8 mouse cellular contexts compared by ENCODE assay signal in genomic region chr1:132292318-132293129, GRCm38 (mm10). TPM values are rescaled to one million over a fixed set of nuclear protein-coding genes. Genes with fewer than 3 reads are reported as not detected.
DNase-seq lines count a peak whose midpoint lies in the region; ATAC-seq and TF ChIP-seq lines count a peak whose summit lies in the region.

No protein-coding gene starts in this region.

- WGBS in heart, adult 2 months: 50% methylated on average over 21 of the region's 21 CpGs
- WGBS in forebrain, embryonic 14.5 days: 18% methylated on average over 21 of the region's 21 CpGs
- WGBS in limb, embryonic 12.5 days: 31% methylated on average over 21 of the region's 21 CpGs

- intact Hi-C loops in heart, adult 2 months (cut with DNase I): no loop called here
- intact Hi-C loops in heart, postnatal 36 days (cut with DNase I): no loop called here

- no peak for TF ChIP-seq POLR2A in heart, adult 2 months (IDR thresholded peaks at IDR 0.05; ENCODE audit: insufficient read depth, low read depth, low read length)

- H3K79me2 ChIP-seq in heart, adult 2 months (replicated peaks; ENCODE audit: control insufficient read depth, insufficient read depth, low read length): no peaks in the 10 kb centered on the region

- peaks cover 2% of the 10 kb centered on the region for H3K4me1 ChIP-seq in heart, adult 2 months (ENCODE audit: control insufficient read depth, insufficient read depth, low read length)
- peaks cover 51% of the 10 kb centered on the region for H3K4me1 ChIP-seq in forebrain, embryonic 14.5 days (ENCODE audit: control insufficient read depth, insufficient read depth, low read length)
- peaks cover 23% of the 10 kb centered on the region for H3K4me1 ChIP-seq in limb, embryonic 12.5 days (replicated peaks)

- ATAC-seq in forebrain, embryonic 14.5 days: peak; percentile 36
- no peak for ATAC-seq in limb, embryonic 12.5 days (ENCODE audit: insufficient number of reproducible peaks, insufficient read depth, low FRiP score, low TSS enrichment, low read depth)

- no peaks in the 10 kb centered on the region for H3K36me3 ChIP-seq in heart, adult 2 months (ENCODE audit: control insufficient read depth, insufficient read depth, low read length)
- H3K36me3 ChIP-seq in forebrain, embryonic 14.5 days (ENCODE audit: control insufficient read depth, insufficient read depth, low read length): no peaks in the 10 kb centered on the region
- no peaks in the 10 kb centered on the region for H3K36me3 ChIP-seq in limb, embryonic 12.5 days

- DNase-seq in heart, adult 2 months: no peak
- no peak for DNase-seq in heart, postnatal 36 days
- peak; percentile 86 for DNase-seq in ES-CJ7 (ENCODE audit: low read depth, low spot score)
- peak; percentile 71 for DNase-seq in forebrain, embryonic 14.5 days (ENCODE audit: low spot score)
- peak; percentile 89 for DNase-seq in retina, postnatal 1 day
- no peak for DNase-seq in spleen, postnatal 36 days (ENCODE audit: low spot score in 2 of 2)
- no peak for DNase-seq in adrenal gland, adult 8-10 months

- TF ChIP-seq EP300 in heart, adult 2 months (IDR thresholded peaks at IDR 0.05; ENCODE audit: insufficient read depth, low read depth, low read length): no peak

- H3K9me3 ChIP-seq in forebrain, embryonic 14.5 days (replicated peaks; ENCODE audit: control insufficient read depth, low read length): no peaks in the 10 kb centered on the region
- H3K9me3 ChIP-seq in limb, embryonic 12.5 days: no peaks in the 10 kb centered on the region

- TF ChIP-seq CTCF in heart, adult 2 months (IDR thresholded peaks at IDR 0.05): peak; percentile 22; the same call in 1 of the 2 replicates

- no peak overlapping the region for H3K27ac ChIP-seq in heart, adult 2 months
- peak overlapping the region; percentile 82 for H3K27ac ChIP-seq in forebrain, embryonic 14.5 days (ENCODE audit: low read depth, low read length)
- peak overlapping the region; percentile 14 for H3K27ac ChIP-seq in limb, embryonic 12.5 days

- H3K4me2 ChIP-seq in forebrain, embryonic 14.5 days (ENCODE audit: low read length): peak overlapping the region; percentile 24; the same call in 1 of the 2 replicates
- peak overlapping the region; percentile 32 for H3K4me2 ChIP-seq in limb, embryonic 12.5 days

- no peak overlapping the region for H3K4me3 ChIP-seq in heart, adult 2 months
- H3K4me3 ChIP-seq in forebrain, embryonic 14.5 days (ENCODE audit: low read depth, low read length): no peak overlapping the region
- no peak overlapping the region for H3K4me3 ChIP-seq in limb, embryonic 12.5 days (replicated peaks)

- H3K27me3 ChIP-seq in heart, adult 2 months (ENCODE audit: control insufficient read depth, insufficient read depth, low read length): no peaks in the 10 kb centered on the region
- H3K27me3 ChIP-seq in forebrain, embryonic 14.5 days (replicated peaks; ENCODE audit: control insufficient read depth, insufficient read depth, low read length): no peaks in the 10 kb centered on the region
- H3K27me3 ChIP-seq in limb, embryonic 12.5 days: peaks cover 36% of the 10 kb centered on the region

- H3K9ac ChIP-seq in heart, adult 2 months (ENCODE audit: low read depth, low read length): no peak overlapping the region
- no peak overlapping the region for H3K9ac ChIP-seq in forebrain, embryonic 14.5 days (ENCODE audit: low read length)
- H3K9ac ChIP-seq in limb, embryonic 12.5 days (replicated peaks): no peak overlapping the region

RNA-seq across cellular contexts. Expression of gene Klhdc8a, which starts 5.9 kb away (rescaled TPM):
- total RNA-seq in heart, adult 2 months (2021): 10 to 100 TPM; 15.4 to 21.0 TPM
- 15.9 and 18.7 TPM in 2 replicates for polyA plus RNA-seq in heart, adult 2 months (2012; rRNA removed)
- total RNA-seq in heart, postnatal 36 days (2021): 10 to 100 TPM; 14.3 to 19.1 TPM
- 3.4 TPM in 2 replicates for polyA plus RNA-seq in forebrain, embryonic 14.5 days (2014; fragmentation: Nextera tagmentation; extraction: Ambion mirVana)
- 0.05 TPM in 1 of 2 replicates, not detected in the other for polyA plus RNA-seq in limb, embryonic 12.5 days (2016; fragmentation: Nextera tagmentation; extraction: Ambion mirVana)
- total RNA-seq in adrenal gland, adult 8-10 months (2022): 100 to 1,000 TPM; 161 to 353 (median 258) TPM

RNA-seq across cellular contexts. Expression of gene Nuak2, which starts 23.4 kb away (rescaled TPM):
- total RNA-seq in heart, adult 2 months (2021): 1 to 10 TPM; 4.1 to 4.3 TPM
- polyA plus RNA-seq in heart, adult 2 months (2012; rRNA removed): 2.8 and 4.0 TPM in 2 replicates
- 1 to 10 TPM; 3.7 to 3.8 TPM for total RNA-seq in heart, postnatal 36 days (2021)
- 18.8 and 20.1 TPM in 2 replicates for polyA plus RNA-seq in forebrain, embryonic 14.5 days (2014; fragmentation: Nextera tagmentation; extraction: Ambion mirVana)
- polyA plus RNA-seq in limb, embryonic 12.5 days (2016; fragmentation: Nextera tagmentation; extraction: Ambion mirVana): 0.63 and 0.95 TPM in 2 replicates
- total RNA-seq in adrenal gland, adult 8-10 months (2022): 10 to 100 TPM in 1 of 4 experiments, 1 to 10 TPM in 3; 3.8 to 11.9 (median 5.2) TPM

Comparison
In these comparisons a context has a peak if more than half of its experiments do, and no peak if none do; other contexts are left out.
1. DNase-seq: peak in ES-CJ7 (single experiment), forebrain, embryonic 14.5 days (single experiment) and retina, postnatal 1 day (single experiment); none in heart, adult 2 months (0 of 2), heart, postnatal 36 days (0 of 2), spleen, postnatal 36 days (0 of 2) and adrenal gland, adult 8-10 months (single experiment).
2. RNA of gene Klhdc8a, which starts 5.9 kb away (total RNA-seq): 161 to 353 TPM in adrenal gland, adult 8-10 months; 15.4 to 21.0 TPM in heart, adult 2 months and 14.3 to 19.1 TPM in heart, postnatal 36 days; every median in the first group is over 4 times any median in the second.